Mouse (Mus musculus) lung, postnatal 0 days (tissue): ENCODE results near the gene Gpr108. TPM values are rescaled to one million over a fixed set of nuclear protein-coding genes. Genes with fewer than 3 reads are reported as not detected.

Experiments used
- ATAC-seq: fragments of 200-750 bp; cut with Nextera tagmentation; 2 replicates; pipeline ENCODE4 v1.8.0; 2017; ENCODE audit warnings: moderate library complexity
- DNase-seq: peaks from one replicate; pipeline ENCODE4 v3.0.0-alpha.2; 2016; ENCODE audit warnings: low spot score
- H3K27ac ChIP-seq: fragments of 300-500 bp; sonication (generic); 2 replicates; pipeline ENCODE4 v1.5.1; 2014; ENCODE audit warnings: antibody characterized with exemption, mild to moderate bottlenecking, low read length, mixed read lengths
- H3K27me3 ChIP-seq: fragments of 300-500 bp; sonication (generic); replicated peaks from 2 replicates; pipeline ENCODE4 v1.6.1; 2014; ENCODE audit warnings: low read length, mixed read lengths; ENCODE audit not compliant: insufficient read depth
- H3K36me3 ChIP-seq: fragments of 300-500 bp; sonication (generic); 2 replicates; pipeline ENCODE4 v1.6.1; 2014; ENCODE audit warnings: low read length, mixed read lengths; ENCODE audit not compliant: insufficient read depth
- H3K4me1 ChIP-seq: fragments of 300-500 bp; sonication (generic); 2 replicates; pipeline ENCODE4 v1.6.1; 2014; ENCODE audit warnings: antibody characterized with exemption, low read depth, low read length, mixed read lengths; ENCODE audit not compliant: insufficient read depth
- H3K4me2 ChIP-seq: fragments of 300-500 bp; sonication (generic); replicated peaks from 2 replicates; pipeline ENCODE4 v1.6.1; 2014; ENCODE audit warnings: low read depth, mild to moderate bottlenecking, low read length, moderate library complexity, mixed read lengths
- H3K4me3 ChIP-seq: fragments of 300-500 bp; sonication (generic); 2 replicates; pipeline ENCODE4 v1.5.1; 2014; ENCODE audit warnings: low read depth, low read length
- H3K9ac ChIP-seq: fragments of 300-500 bp; sonication (generic); replicated peaks from 2 replicates; pipeline ENCODE4 v1.6.1; 2014; ENCODE audit warnings: low read depth, mild to moderate bottlenecking
- H3K9me3 ChIP-seq: fragments of 300-500 bp; sonication (generic); 2 replicates; pipeline ENCODE4 v1.6.1; 2016; ENCODE audit warnings: low read length, mixed read lengths
- CTCF ChIP-seq: IDR thresholded peaks from 2 replicates; pipeline ENCODE4 v1.5.1; 2016; ENCODE audit warnings: antibody characterized with exemption, mild to moderate bottlenecking
- EP300 ChIP-seq: IDR thresholded peaks from 2 replicates; pipeline ENCODE4 v1.6.1; 2016; ENCODE audit warnings: antibody characterized with exemption, mild to moderate bottlenecking, control low read depth
- WGBS: fragments of 180-500 bp; shearing (Covaris S2); extraction: QIAGEN DNeasy Blood & Tissue Kit; methylation state at CpG from one replicate; pipeline ENCODE4 v1.1.7; 2014; 5-methylcytosine and 5-hydroxymethylcytosine counted together
- polyA plus RNA-seq: library from polyadenylated mRNA; unstranded; fragments of >200 nt; fragmentation: Nextera tagmentation; extraction: Ambion mirVana; gene quantifications from 2 replicates; pipeline ENCODE4 v1.2.1, GENCODE M21; 2015

The Gpr108 gene
- polyA plus RNA-seq, 1 experiment from 2014 or later = 48.4 TPM

DNA sequence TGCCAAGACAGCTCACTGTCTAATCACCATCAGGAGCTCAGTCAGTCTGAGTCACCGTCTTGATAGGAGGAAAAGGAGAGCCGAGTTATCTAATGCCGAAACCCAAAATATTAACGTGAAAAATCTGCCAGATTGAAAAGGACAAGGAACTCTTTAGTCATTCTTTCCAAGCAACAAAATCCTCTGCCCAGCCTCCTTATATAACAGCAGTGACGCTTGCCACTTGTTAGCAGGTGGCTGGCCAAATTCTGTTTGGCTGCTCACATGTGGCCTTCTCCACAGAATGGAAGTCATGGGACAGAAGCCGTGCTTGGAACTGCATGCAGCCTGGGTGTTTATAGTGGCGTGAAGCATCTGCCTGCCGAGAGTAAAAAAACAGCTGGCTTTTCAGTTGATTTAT, 11.5 kb upstream of the Gpr108 start:
- no peak for DNase-seq
- Histone ChIP-seq H3K36me3 (peaks cover 31% of the 10 kb centered on the region; the same call in 1 of the 2 replicates), H3K4me2 (no peak overlapping the region), H3K27me3 (no peaks in the 10 kb centered on the region), H3K9ac (no peak overlapping the region), H3K9me3 (no peaks in the 10 kb centered on the region), H3K27ac (no peak overlapping the region), H3K4me3 (no peak overlapping the region), H3K4me1 (no peaks in the 10 kb centered on the region)
- 90% methylated on average over 8 of the region's 8 CpGs for WGBS
- no peak for TF ChIP-seq EP300
- no peak for TF ChIP-seq CTCF
- ATAC-seq = no peak

DNA sequence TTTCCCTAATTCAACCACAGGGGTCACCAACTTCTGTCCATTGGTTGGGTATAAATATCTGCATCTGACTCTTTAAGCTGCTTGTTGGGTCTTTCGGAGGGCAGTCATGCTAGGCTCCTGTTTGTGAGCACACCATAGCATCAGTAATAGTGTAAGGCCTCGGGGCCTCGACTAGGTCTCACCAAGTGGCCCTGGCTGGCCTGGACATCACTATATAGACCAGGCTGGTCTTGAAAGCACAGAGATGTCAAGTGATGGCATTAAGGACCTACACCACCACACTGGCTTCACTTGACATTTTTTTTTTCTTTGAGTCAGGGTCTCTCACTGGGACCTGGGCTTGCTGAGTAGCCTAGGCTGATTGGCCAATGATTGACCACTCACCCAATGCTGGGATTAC, 9.9 kb upstream of the Gpr108 start:
- no peaks in the 10 kb centered on the region for H3K9me3 ChIP-seq
- no peak overlapping the region for H3K4me3 ChIP-seq
- H3K27me3 ChIP-seq = no peaks in the 10 kb centered on the region
- no peaks in the 10 kb centered on the region for H3K4me1 ChIP-seq
- H3K4me2 ChIP-seq = no peak overlapping the region
- TF ChIP-seq EP300 (no peak), CTCF (no peak)
- H3K9ac ChIP-seq = no peak overlapping the region
- no peak overlapping the region for H3K27ac ChIP-seq
- DNase-seq = no peak
- no peak for ATAC-seq
- 88% methylated on average over 3 of the region's 3 CpGs for WGBS
- peaks cover 37% of the 10 kb centered on the region; the same call in 1 of the 2 replicates for H3K36me3 ChIP-seq

DNA sequence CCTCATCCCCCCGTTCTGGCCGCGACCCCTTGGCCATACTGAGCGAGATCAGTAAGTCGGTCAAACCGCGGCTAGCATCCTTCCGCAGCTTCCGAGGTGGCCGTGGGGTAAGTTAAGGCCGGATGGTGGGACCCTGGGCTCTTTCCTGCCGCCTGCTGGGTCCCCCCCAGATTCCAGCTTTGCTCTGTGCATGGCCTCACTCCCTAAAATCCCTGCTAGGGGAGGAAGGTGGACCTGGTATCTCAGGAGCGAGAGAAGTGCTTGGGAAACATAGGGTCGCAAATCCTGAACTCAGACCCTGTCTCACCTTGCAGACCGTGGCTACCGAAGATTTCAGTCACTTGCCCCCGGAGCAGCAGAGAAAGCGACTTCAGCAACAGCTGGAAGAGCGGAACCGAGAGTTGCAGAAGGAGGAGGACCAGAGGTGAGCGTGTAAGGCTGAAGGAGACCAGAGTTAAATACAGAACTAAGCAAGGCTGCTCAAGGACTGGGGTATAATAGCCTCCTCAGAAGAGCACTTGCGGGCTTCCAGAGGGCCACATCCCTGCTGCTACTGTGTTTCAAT, 8.8 kb upstream of the Gpr108 start:
- no peak for DNase-seq
- no peak for TF ChIP-seq CTCF
- Histone ChIP-seq H3K9ac (no peak overlapping the region), H3K36me3 (peaks cover 32% of the 10 kb centered on the region; the same call in 1 of the 2 replicates), H3K27ac (no peak overlapping the region), H3K4me3 (no peak overlapping the region), H3K27me3 (no peaks in the 10 kb centered on the region), H3K4me2 (no peak overlapping the region), H3K4me1 (no peaks in the 10 kb centered on the region), H3K9me3 (no peaks in the 10 kb centered on the region)
- ATAC-seq = no peak
- 95% methylated on average over 22 of the region's 22 CpGs for WGBS

GRCm38 (mm10) chr17:57255354-57255753, 7.1 kb upstream of the Gpr108 start:
- Histone ChIP-seq H3K27ac (no peak overlapping the region), H3K9me3 (no peaks in the 10 kb centered on the region), H3K4me2 (no peak overlapping the region), H3K9ac (no peak overlapping the region), H3K27me3 (no peaks in the 10 kb centered on the region), H3K36me3 (peaks cover 32% of the 10 kb centered on the region; the same call in 1 of the 2 replicates), H3K4me3 (no peak overlapping the region), H3K4me1 (0 out of 2 replicates have a peak, but pooled peaks cover 4% of the 10 kb centered on the region)
- no peak; the same call in 1 of the 2 replicates for ATAC-seq
- TF ChIP-seq CTCF = no peak
- no peak for TF ChIP-seq EP300
- DNase-seq = no peak
- 77% methylated on average over 14 of the region's 14 CpGs for WGBS

GRCm38 (mm10) chr17:57253306-57253705, 5.1 kb upstream of the Gpr108 start:
- Histone ChIP-seq H3K27ac (no peak overlapping the region; the same call in 1 of the 2 replicates), H3K9me3 (no peaks in the 10 kb centered on the region), H3K9ac (no peak overlapping the region), H3K4me2 (no peak overlapping the region), H3K36me3 (peaks cover 26% of the 10 kb centered on the region; the same call in 1 of the 2 replicates), H3K27me3 (no peaks in the 10 kb centered on the region), H3K4me3 (no peak overlapping the region), H3K4me1 (0 out of 2 replicates have a peak, but pooled peaks cover 8% of the 10 kb centered on the region)
- TF ChIP-seq EP300 (no peak), CTCF (no peak)
- no peak for ATAC-seq
- 45% methylated on average over 6 of the region's 6 CpGs for WGBS
- no peak for DNase-seq

DNA sequence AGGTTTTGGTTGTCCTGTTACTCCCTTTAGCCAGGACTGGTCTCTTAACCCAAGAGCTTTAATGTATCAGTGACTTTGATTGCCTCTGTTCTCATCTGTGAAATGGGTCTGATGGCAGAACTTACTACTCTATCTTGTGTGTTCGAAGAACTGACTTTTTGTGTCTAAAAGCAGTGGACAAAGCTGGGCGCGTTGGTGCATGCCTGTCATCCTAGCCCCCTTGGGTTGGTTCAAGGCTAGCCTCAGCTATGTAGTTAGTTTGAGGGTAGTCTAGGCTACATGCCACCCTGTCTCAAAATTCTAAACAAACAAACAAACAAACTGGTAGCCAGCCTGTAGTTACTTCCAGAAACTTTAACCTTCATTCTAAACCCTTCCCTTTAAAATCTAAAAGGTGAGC, 3.2 kb upstream of the Gpr108 start:
- 0 out of 2 replicates have a peak, but pooled peaks cover 11% of the 10 kb centered on the region for H3K4me1 ChIP-seq
- WGBS = 94% methylated on average over 3 of the region's 3 CpGs
- H3K9me3 ChIP-seq = no peaks in the 10 kb centered on the region
- H3K27ac ChIP-seq = no peak overlapping the region
- H3K36me3 ChIP-seq = peaks cover 17% of the 10 kb centered on the region; the same call in 1 of the 2 replicates
- no peak overlapping the region for H3K4me2 ChIP-seq
- no peaks in the 10 kb centered on the region for H3K27me3 ChIP-seq
- DNase-seq = no peak
- no peak for ATAC-seq
- TF ChIP-seq CTCF (no peak), EP300 (no peak)
- no peak overlapping the region for H3K9ac ChIP-seq
- H3K4me3 ChIP-seq = no peak overlapping the region
